Mouse (Mus musculus) adrenal gland, postnatal 36 days (tissue): ENCODE results near the gene Elmo1. TPM values are rescaled to one million over a fixed set of nuclear protein-coding genes. Genes with fewer than 3 reads are reported as not detected.
"Not testable (repeated sequence)": the region's sequence is repeated elsewhere in the genome, so short reads cannot be mapped to it uniquely, and the experiment has no call there.

Experiments
- DNase-seq, 2 experiments: peaks; one replicate each; pipeline ENCODE4 v3.0.0; 2021; ENCODE audit warnings: mixed read lengths in 1 of 2
- total RNA-seq, 2 experiments: library from RNA; stranded (reverse); gene quantifications; 2 replicates each; pipeline ENCODE4 v1.2.3; 2021

Gene Elmo1
- total RNA-seq, 2 experiments from 2014 or later = 13.0 to 16.5 TPM

GRCm38 (mm10) chr13:20606891-20607290, 516.5 kb downstream of the Elmo1 start:
- DNase-seq = no peak

GRCm38 (mm10) chr13:20609003-20609688, 518.8 kb downstream of the Elmo1 start:
- no peak for DNase-seq

- no peak for DNase-seq
Observed at GRCm38 (mm10) chr13:20615596-20616469, 525.4 kb downstream of the Elmo1 start.

GRCm38 (mm10) chr13:20619946-20620345, 529.5 kb downstream of the Elmo1 start:
- no peak for DNase-seq

- no peak for DNase-seq
Observed at GRCm38 (mm10) chr13:20623071-20623850, 532.9 kb downstream of the Elmo1 start.

GRCm38 (mm10) chr13:20627796-20628195, 537.4 kb downstream of the Elmo1 start:
- no peak for DNase-seq

GRCm38 (mm10) chr13:20632477-20632876, 542.1 kb downstream of the Elmo1 start:
- DNase-seq = no peak

- not testable (repeated sequence) for DNase-seq
Observed at GRCm38 (mm10) chr13:20634679-20635078, 544.3 kb downstream of the Elmo1 start.

GRCm38 (mm10) chr13:20635646-20636045, 545.2 kb downstream of the Elmo1 start:
- DNase-seq = no peak
